Mouse (Mus musculus) megakaryocyte, embryonic 14.5 days (primary cell): ENCODE measurements around the gene Ppcdc.

Experiments
- FLI1 ChIP-seq: IDR thresholded peaks from 2 replicates; pipeline ENCODE4 v1.6.1; 2012; ENCODE audit warnings: low read length, inconsistent platforms, mixed read lengths
- GATA1 ChIP-seq: IDR thresholded peaks from 3 replicates; pipeline ENCODE4 v1.6.1; 2012; ENCODE audit warnings: mixed read lengths, low read length, inconsistent platforms, borderline replicate concordance

DNA sequence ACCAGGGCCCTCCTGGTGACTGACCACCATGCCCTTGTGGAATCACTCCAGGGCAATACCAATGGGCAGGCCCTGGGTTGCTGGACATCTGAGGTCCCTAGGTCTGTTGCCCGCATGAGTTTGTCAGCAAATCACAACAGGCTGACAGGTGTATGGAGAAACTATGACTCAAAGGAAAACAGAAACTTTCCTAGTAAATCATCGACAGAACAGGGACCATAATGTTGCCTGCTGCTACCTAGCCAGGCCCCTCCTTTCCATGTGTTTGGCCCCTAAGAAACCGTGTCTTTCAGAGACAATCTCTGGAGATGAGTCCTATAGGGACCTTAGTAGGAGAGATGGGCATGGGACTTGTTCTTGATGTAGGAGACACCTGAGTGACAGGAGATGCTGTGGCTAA, 97.7 kb downstream of the Ppcdc start:
- no peak for TF ChIP-seq GATA1
- no peak for TF ChIP-seq FLI1
